Mouse (Mus musculus): ENCODE results near the gene Gchfr. TPM values are rescaled to one million over a fixed set of nuclear protein-coding genes. Genes with fewer than 3 reads are reported as not detected.

The Gchfr gene
- total RNA-seq (2012; rRNA removed) (9.5 and 18.2 TPM in 2 replicates), total RNA-seq (2014; rRNA removed) (0.93 and 1.8 TPM in 2 replicates), polyA plus RNA-seq (2012; ENCODE audit: insufficient read length, low read depth) (1.1 and 2.7 TPM in 2 replicates)

- in situ Hi-C loops (cut with MboI; ENCODE audit: low pct_ligation_motif_present, low pct_unique_long_range_greater_than_20kb, low sequenced_read_pairs): no loop called here
- Histone ChIP-seq H3K27ac (ENCODE audit: insufficient read depth, low read depth) (no peak within 1 kb of the TSS), H3K9me3 (replicated peaks; ENCODE audit: low read length) (peaks cover 8% of the 10 kb centered on the region), H3K4me1 (ENCODE audit: control insufficient read depth in 1 of 2, insufficient read depth in 2 of 2) (peaks cover 17 to 57% of the 10 kb centered on the region in 2 experiments), H3K36me3 (replicated peaks in 1 of 2; ENCODE audit: control insufficient read depth in 1 of 2, insufficient read depth in 1 of 2, low read length in 1 of 2) (peaks cover 0 to 5% of the 10 kb centered on the region in 2 experiments), H3K4me3 (replicated peaks in 1 of 3; ENCODE audit: low read depth in 2 of 3, low read length in 2 of 3, poor library complexity in 1 of 3) (peak within 1 kb of the TSS; percentile 30 to 57 (median 37)), H3K27me3 (replicated peaks) (peaks cover 10% of the 10 kb centered on the region), H3K4me2 (ENCODE audit: insufficient read depth, low read depth, poor library complexity, severe bottlenecking) (peak within 1 kb of the TSS; percentile 74), H3K9ac (ENCODE audit: insufficient read depth, low read depth) (no peak within 1 kb of the TSS; the same call in 1 of the 2 replicates), H3K79me2 (replicated peaks; ENCODE audit: control insufficient read depth, extremely low read depth, insufficient read depth, poor library complexity, severe bottlenecking) (no peaks in the 10 kb centered on the region)
- no peak for DNase-seq (ENCODE audit: extremely low read depth)
- dilution Hi-C loops (cut with MboI; ENCODE audit: extremely low pct_ligation_motif_present, extremely low pct_unique_long_range_greater_than_20kb, low sequenced_read_pairs): no loop called here
- TF ChIP-seq RCOR1 (conservative IDR thresholded peaks at IDR 0.05; ENCODE audit: low read depth, low read length): no peak
- TF ChIP-seq CTCF (conservative IDR thresholded peaks at IDR 0.05 in 1 of 2, IDR thresholded peaks at IDR 0.05 in 1 of 2; ENCODE audit: low read depth in 2 of 2, low read length in 2 of 2): 0 out of 4 replicates have a peak, but pooled peaks of 1 of the 2 experiments have one; percentile 14
- TF ChIP-seq POLR2A (IDR thresholded peaks at IDR 0.05; ENCODE audit: low read depth, low read length): no peak
- no peak for TF ChIP-seq UBTF (IDR thresholded peaks at IDR 0.05; ENCODE audit: low read depth, low read length)
- TF ChIP-seq CHD2 (IDR thresholded peaks at IDR 0.05; ENCODE audit: low read length): no peak
- no peak for TF ChIP-seq MEF2A (IDR thresholded peaks at IDR 0.05; ENCODE audit: borderline replicate concordance, low read depth, low read length)
- peak; percentile 7; the same call in 1 of the 2 replicates for TF ChIP-seq SMC3 (IDR thresholded peaks at IDR 0.05; ENCODE audit: low read depth, low read length)
- TF ChIP-seq POLR2AphosphoS2 (IDR thresholded peaks at IDR 0.05; ENCODE audit: low read depth, low read length): no peak
- TF ChIP-seq USF1 (IDR thresholded peaks at IDR 0.05; ENCODE audit: low read depth, low read length): no peak
- no peak for TF ChIP-seq MYC (IDR thresholded peaks at IDR 0.05; ENCODE audit: low read depth, low read length)
- TF ChIP-seq PAX5 (IDR thresholded peaks at IDR 0.05; ENCODE audit: low read length): no peak
- no peak for TF ChIP-seq HCFC1 (IDR thresholded peaks at IDR 0.05; ENCODE audit: low read depth, low read length)
- TF ChIP-seq IRF4 (IDR thresholded peaks at IDR 0.05; ENCODE audit: low read depth, low read length): peak; percentile 23; the same call in 1 of the 2 replicates
- no peak for TF ChIP-seq ZMIZ1 (IDR thresholded peaks at IDR 0.05; ENCODE audit: low read depth, low read length)
- no peak for TF ChIP-seq BHLHE40 (IDR thresholded peaks at IDR 0.05; ENCODE audit: low read depth, low read length)
- TF ChIP-seq NELFE (IDR thresholded peaks at IDR 0.05; ENCODE audit: low read depth, low read length): no peak
- TF ChIP-seq KAT2A (IDR thresholded peaks at IDR 0.05; ENCODE audit: insufficient replicate concordance, low read length): no peak
- peak; percentile 85 for TF ChIP-seq SIN3A (IDR thresholded peaks at IDR 0.05; ENCODE audit: low read length)
- TF ChIP-seq E2F4 (IDR thresholded peaks at IDR 0.05; ENCODE audit: insufficient replicate concordance, low read depth, low read length): no peak
- no peak for TF ChIP-seq GABPA (IDR thresholded peaks at IDR 0.05; ENCODE audit: insufficient replicate concordance, low read depth, low read length)
- no peak for TF ChIP-seq JUN (IDR thresholded peaks at IDR 0.05; ENCODE audit: insufficient read depth, low read depth, low read length)
- TF ChIP-seq MAZ (IDR thresholded peaks at IDR 0.05; ENCODE audit: low read depth, low read length): no peak
- no peak for TF ChIP-seq ZKSCAN1 (IDR thresholded peaks at IDR 0.05; ENCODE audit: borderline replicate concordance, low read depth, low read length)
- no peak for TF ChIP-seq MAFK (IDR thresholded peaks at IDR 0.05; ENCODE audit: insufficient replicate concordance, low read length)
- TF ChIP-seq MAX (IDR thresholded peaks at IDR 0.05; ENCODE audit: low read length): peak; percentile 66; the same call in 1 of the 2 replicates
- TF ChIP-seq NRF1 (IDR thresholded peaks at IDR 0.05; ENCODE audit: low read depth, low read length): peak; percentile 26; the same call in 1 of the 2 replicates
- no peak for TF ChIP-seq JUND (conservative IDR thresholded peaks at IDR 0.05; ENCODE audit: low read depth, low read length)
- TF ChIP-seq TBP (conservative IDR thresholded peaks at IDR 0.05; ENCODE audit: low read depth, low read length): no peak
- TF ChIP-seq RAD21 (IDR thresholded peaks at IDR 0.05; ENCODE audit: low read depth, low read length): no peak
- no peak for TF ChIP-seq ZNF384 (IDR thresholded peaks at IDR 0.05; ENCODE audit: low read depth, low read length)
- TF ChIP-seq USF2 (conservative IDR thresholded peaks at IDR 0.05; ENCODE audit: low read depth, low read length): no peak
- no peak for TF ChIP-seq ETS1 (conservative IDR thresholded peaks at IDR 0.05; ENCODE audit: low read depth, low read length)
- TF ChIP-seq MXI1 (IDR thresholded peaks at IDR 0.05; ENCODE audit: low read depth, low read length): peak; percentile 43; the same call in 1 of the 2 replicates
- TF ChIP-seq CHD1 (IDR thresholded peaks at IDR 0.05; ENCODE audit: low read depth, low read length): no peak
- 0 out of 2 replicates have a peak, but pooled peaks have one; percentile 32 for TF ChIP-seq TCF12 (IDR thresholded peaks at IDR 0.05; ENCODE audit: low read depth, low read length)
Measured at GRCm38 (mm10) chr2:119166901-119167865, at the start of gene Gchfr. TSS of gene Gchfr (plus strand) at chr2:119167773.
